Mouse (Mus musculus) limb, embryonic 15.5 days (tissue): ENCODE results near the gene Ptprb. TPM values are rescaled to one million over a fixed set of nuclear protein-coding genes. Genes with fewer than 3 reads are reported as not detected.

Source experiments
- ATAC-seq: fragments of 200-750 bp; cut with Nextera tagmentation; 2 replicates; pipeline ENCODE4 v1.8.0; 2017; ENCODE audit warnings: low read depth, moderate TSS enrichment; ENCODE audit not compliant: insufficient number of reproducible peaks, low FRiP score, low TSS enrichment
- H3K27ac ChIP-seq: fragments of 300-500 bp; sonication (generic); 2 replicates; pipeline ENCODE4 v1.5.1; 2015; ENCODE audit warnings: moderate library complexity, mild to moderate bottlenecking, inconsistent platforms
- H3K27me3 ChIP-seq: fragments of 300-500 bp; sonication (generic); 2 replicates; pipeline ENCODE4 v1.6.1; 2015; ENCODE audit warnings: inconsistent platforms
- H3K36me3 ChIP-seq: fragments of 300-500 bp; sonication (generic); 2 replicates; pipeline ENCODE4 v1.6.1; 2015; ENCODE audit warnings: inconsistent platforms
- H3K4me1 ChIP-seq: fragments of 300-500 bp; sonication (generic); 2 replicates; pipeline ENCODE4 v1.6.1; 2015; ENCODE audit warnings: inconsistent platforms
- H3K4me2 ChIP-seq: fragments of 300-500 bp; sonication (generic); 2 replicates; pipeline ENCODE4 v1.6.1; 2015; ENCODE audit warnings: mild to moderate bottlenecking, inconsistent platforms
- H3K4me3 ChIP-seq: fragments of 300-500 bp; sonication (generic); 2 replicates; pipeline ENCODE4 v1.5.1; 2015; ENCODE audit warnings: mild to moderate bottlenecking, inconsistent platforms
- H3K9ac ChIP-seq: fragments of 300-500 bp; sonication (generic); 2 replicates; pipeline ENCODE4 v1.6.1; 2015; ENCODE audit warnings: inconsistent platforms
- H3K9me3 ChIP-seq: fragments of 300-500 bp; sonication (generic); 2 replicates; pipeline ENCODE4 v1.6.1; 2016; ENCODE audit warnings: inconsistent platforms
- WGBS: fragments of 180-500 bp; shearing (Covaris S2); methylation state at CpG from one replicate; pipeline ENCODE4 v1.1.7; 2015; 5-methylcytosine and 5-hydroxymethylcytosine counted together
- polyA plus RNA-seq: library from polyadenylated mRNA; unstranded; fragments of >200 nt; fragmentation: Nextera tagmentation; extraction: Ambion mirVana; gene quantifications from 2 replicates; pipeline ENCODE4 v1.2.1, GENCODE M21; 2015

Ptprb gene
- polyA plus RNA-seq, 1 experiment from 2014 or later = 3.8 TPM

GRCm38 (mm10) chr10:116346618-116347184, 71.4 kb downstream of the Ptprb start:
- Histone ChIP-seq H3K27me3 (no peaks in the 10 kb centered on the region), H3K4me1 (no peaks in the 10 kb centered on the region), H3K27ac (no peak overlapping the region), H3K4me2 (no peak overlapping the region), H3K9ac (no peak overlapping the region), H3K9me3 (no peaks in the 10 kb centered on the region), H3K4me3 (no peak overlapping the region), H3K36me3 (no peaks in the 10 kb centered on the region)
- no peak for ATAC-seq
- WGBS = 82% methylated on average over 15 of the region's 15 CpGs

- Histone ChIP-seq H3K27ac (no peak overlapping the region), H3K4me2 (no peak overlapping the region), H3K36me3 (no peaks in the 10 kb centered on the region), H3K27me3 (no peaks in the 10 kb centered on the region), H3K4me3 (no peak overlapping the region), H3K9me3 (no peaks in the 10 kb centered on the region), H3K4me1 (no peaks in the 10 kb centered on the region), H3K9ac (no peak overlapping the region)
- no peak for ATAC-seq
- 86% methylated on average over 6 of the region's 6 CpGs for WGBS
Observed at GRCm38 (mm10) chr10:116349004-116349403, 73.7 kb downstream of the Ptprb start.

- Histone ChIP-seq H3K27me3 (no peaks in the 10 kb centered on the region), H3K36me3 (no peaks in the 10 kb centered on the region), H3K9ac (no peak overlapping the region), H3K4me2 (no peak overlapping the region), H3K27ac (no peak overlapping the region), H3K9me3 (no peaks in the 10 kb centered on the region), H3K4me3 (no peak overlapping the region), H3K4me1 (no peaks in the 10 kb centered on the region)
- no peak for ATAC-seq
- WGBS = 25% methylated on average over 13 of the region's 13 CpGs
Observed at GRCm38 (mm10) chr10:116350532-116350931, 75.2 kb downstream of the Ptprb start.

- ATAC-seq = no peak
- Histone ChIP-seq H3K4me2 (no peak overlapping the region), H3K9me3 (no peaks in the 10 kb centered on the region), H3K4me1 (no peaks in the 10 kb centered on the region), H3K36me3 (no peaks in the 10 kb centered on the region), H3K27me3 (no peaks in the 10 kb centered on the region), H3K9ac (no peak overlapping the region), H3K27ac (no peak overlapping the region), H3K4me3 (no peak overlapping the region)
- WGBS = 62% methylated on average over 5 of the region's 5 CpGs
Observed at GRCm38 (mm10) chr10:116354372-116354771, 79.0 kb downstream of the Ptprb start.

- 61% methylated on average over 6 of the region's 6 CpGs for WGBS
- no peak overlapping the region for H3K27ac ChIP-seq
- H3K9ac ChIP-seq = no peak overlapping the region
- H3K4me1 ChIP-seq = peaks cover 4% of the 10 kb centered on the region; the same call in 1 of the 2 replicates
- no peaks in the 10 kb centered on the region for H3K36me3 ChIP-seq
- H3K4me2 ChIP-seq = no peak overlapping the region
- H3K27me3 ChIP-seq = no peaks in the 10 kb centered on the region
- no peak for ATAC-seq
- no peaks in the 10 kb centered on the region for H3K9me3 ChIP-seq
- no peak overlapping the region for H3K4me3 ChIP-seq
Observed at GRCm38 (mm10) chr10:116362181-116362580, 86.9 kb downstream of the Ptprb start.

- H3K9me3 ChIP-seq = no peaks in the 10 kb centered on the region
- no peaks in the 10 kb centered on the region for H3K27me3 ChIP-seq
- 65% methylated on average over 8 of the region's 8 CpGs for WGBS
- H3K4me2 ChIP-seq = no peak overlapping the region
- H3K4me1 ChIP-seq = peaks cover 4% of the 10 kb centered on the region; the same call in 1 of the 2 replicates
- H3K27ac ChIP-seq = no peak overlapping the region
- no peak for ATAC-seq
- no peak overlapping the region for H3K4me3 ChIP-seq
- no peak overlapping the region for H3K9ac ChIP-seq
- H3K36me3 ChIP-seq = no peaks in the 10 kb centered on the region
Observed at GRCm38 (mm10) chr10:116362645-116363044, 87.3 kb downstream of the Ptprb start.

GRCm38 (mm10) chr10:116364759-116365158, 89.4 kb downstream of the Ptprb start:
- 41% methylated on average over 7 of the region's 7 CpGs for WGBS
- H3K36me3 ChIP-seq = no peaks in the 10 kb centered on the region
- no peak overlapping the region for H3K4me2 ChIP-seq
- peaks cover 4% of the 10 kb centered on the region; the same call in 1 of the 2 replicates for H3K4me1 ChIP-seq
- no peak overlapping the region for H3K4me3 ChIP-seq
- H3K9ac ChIP-seq = no peak overlapping the region
- no peaks in the 10 kb centered on the region for H3K9me3 ChIP-seq
- H3K27ac ChIP-seq = no peak overlapping the region
- ATAC-seq = no peak
- no peaks in the 10 kb centered on the region for H3K27me3 ChIP-seq

- Histone ChIP-seq H3K4me1 (peaks cover 5% of the 10 kb centered on the region; the same call in 1 of the 2 replicates), H3K27ac (0 out of 2 replicates have a peak overlapping the region, but pooled peaks have one; percentile 17), H3K9ac (no peak overlapping the region), H3K36me3 (no peaks in the 10 kb centered on the region), H3K9me3 (no peaks in the 10 kb centered on the region), H3K4me2 (no peak overlapping the region), H3K27me3 (no peaks in the 10 kb centered on the region), H3K4me3 (no peak overlapping the region)
- 32% methylated on average over 6 of the region's 6 CpGs for WGBS
- no peak for ATAC-seq
Observed at GRCm38 (mm10) chr10:116370991-116371725, 95.8 kb downstream of the Ptprb start.

- no peak for ATAC-seq
- no peak overlapping the region for H3K9ac ChIP-seq
- WGBS = 86% methylated on average over 6 of the region's 6 CpGs
- H3K36me3 ChIP-seq = no peaks in the 10 kb centered on the region
- no peaks in the 10 kb centered on the region for H3K27me3 ChIP-seq
- H3K4me1 ChIP-seq = peaks cover 5% of the 10 kb centered on the region; the same call in 1 of the 2 replicates
- H3K4me2 ChIP-seq = no peak overlapping the region
- H3K9me3 ChIP-seq = no peaks in the 10 kb centered on the region
- no peak overlapping the region for H3K4me3 ChIP-seq
- no peak overlapping the region for H3K27ac ChIP-seq
Observed at GRCm38 (mm10) chr10:116374111-116374510, 98.8 kb downstream of the Ptprb start.

- 50% methylated on average over 4 of the region's 4 CpGs for WGBS
- no peaks in the 10 kb centered on the region for H3K9me3 ChIP-seq
- H3K27me3 ChIP-seq = no peaks in the 10 kb centered on the region
- ATAC-seq = no peak
- H3K4me3 ChIP-seq = no peak overlapping the region
- H3K4me2 ChIP-seq = no peak overlapping the region
- H3K4me1 ChIP-seq = no peaks in the 10 kb centered on the region
- no peak overlapping the region for H3K9ac ChIP-seq
- H3K27ac ChIP-seq = no peak overlapping the region
- H3K36me3 ChIP-seq = no peaks in the 10 kb centered on the region
Observed at GRCm38 (mm10) chr10:116376853-116377252, 101.5 kb downstream of the Ptprb start.

- ATAC-seq = no peak
- no peak overlapping the region for H3K4me2 ChIP-seq
- H3K27me3 ChIP-seq = no peaks in the 10 kb centered on the region
- no peaks in the 10 kb centered on the region for H3K36me3 ChIP-seq
- H3K4me3 ChIP-seq = no peak overlapping the region
- H3K27ac ChIP-seq = no peak overlapping the region
- H3K9me3 ChIP-seq = no peaks in the 10 kb centered on the region
- H3K4me1 ChIP-seq = peaks cover 3% of the 10 kb centered on the region; the same call in 1 of the 2 replicates
- H3K9ac ChIP-seq = no peak overlapping the region
- 70% methylated on average over 13 of the region's 13 CpGs for WGBS
Observed at GRCm38 (mm10) chr10:116382826-116383685, 107.7 kb downstream of the Ptprb start.

GRCm38 (mm10) chr10:116384401-116384800, 109.1 kb downstream of the Ptprb start:
- Histone ChIP-seq H3K36me3 (no peaks in the 10 kb centered on the region), H3K9ac (no peak overlapping the region), H3K4me2 (no peak overlapping the region), H3K9me3 (no peaks in the 10 kb centered on the region), H3K27ac (no peak overlapping the region), H3K4me3 (no peak overlapping the region), H3K4me1 (peaks cover 3% of the 10 kb centered on the region; the same call in 1 of the 2 replicates), H3K27me3 (no peaks in the 10 kb centered on the region)
- ATAC-seq = no peak
- 78% methylated on average over 4 of the region's 4 CpGs for WGBS
